Mouse (Mus musculus): ENCODE results near the gene 1600002K03Rik. TPM values are rescaled to one million over a fixed set of nuclear protein-coding genes. Genes with fewer than 3 reads are reported as not detected.

Gene 1600002K03Rik
- total RNA-seq (2021): 1 to 10 TPM; 7.0 to 7.4 TPM
- long read RNA-seq, experiment 1, partial matches to known transcripts: 0 of 1 reads
- long read RNA-seq, experiment 1, other reads (novel, unspliced or antisense): 0 of 1 reads
- long read RNA-seq, experiment 2, partial matches to known transcripts: 0 of 3 reads
- long read RNA-seq, experiment 2, other reads (novel, unspliced or antisense): 0 of 3 reads

GRCm38 (mm10) chr10:80172527-80173292 is at the start of gene 1600002K03Rik:
Gene 1600002K03Rik, plus strand, starts transcription at chr10:80172944.
- TF ChIP-seq CTCF (conservative IDR thresholded peaks at IDR 0.05): no peak
- H3K4me3 ChIP-seq: peak within 1 kb of the TSS; percentile 86
- H3K27ac ChIP-seq: peak within 1 kb of the TSS; percentile 92
- DNase-seq (ENCODE audit: low spot score in 2 of 2): peak; percentile 84 to 91

GRCm38 (mm10) chr10:80123932-80124562 is 48.7 kb upstream of the 1600002K03Rik start:
- no peak for TF ChIP-seq CTCF (conservative IDR thresholded peaks at IDR 0.05)
- H3K27ac ChIP-seq: no peak overlapping the region
- no peak overlapping the region for H3K4me3 ChIP-seq
- no peak for DNase-seq (ENCODE audit: low spot score in 2 of 2)

- DNase-seq (ENCODE audit: low spot score in 2 of 2): no peak
- peak overlapping the region; percentile 7; the same call in 1 of the 2 replicates for H3K27ac ChIP-seq
- no peak for TF ChIP-seq CTCF (conservative IDR thresholded peaks at IDR 0.05)
- H3K4me3 ChIP-seq: no peak overlapping the region
Measured at GRCm38 (mm10) chr10:80127920-80128319, 44.8 kb upstream of the 1600002K03Rik start.

- TF ChIP-seq CTCF (conservative IDR thresholded peaks at IDR 0.05): no peak
- Histone ChIP-seq H3K4me3 (no peak overlapping the region), H3K27ac (peak overlapping the region; percentile 8; the same call in 1 of the 2 replicates)
- DNase-seq (ENCODE audit: low spot score in 2 of 2): no peak
Measured at GRCm38 (mm10) chr10:80129846-80130245, 42.9 kb upstream of the 1600002K03Rik start.

GRCm38 (mm10) chr10:80130403-80131031 is 42.2 kb upstream of the 1600002K03Rik start:
- peak overlapping the region; percentile 8; the same call in 1 of the 2 replicates for H3K27ac ChIP-seq

GRCm38 (mm10) chr10:80131316-80131951 is 41.3 kb upstream of the 1600002K03Rik start:
- Histone ChIP-seq H3K27ac (peak overlapping the region; percentile 61), H3K4me3 (no peak overlapping the region)
- TF ChIP-seq CTCF (conservative IDR thresholded peaks at IDR 0.05): no peak

More at GRCm38 (mm10) chr10:80130403-80131031, 42.2 kb upstream of the 1600002K03Rik start:
- no peak for DNase-seq (ENCODE audit: low spot score in 2 of 2)
- TF ChIP-seq CTCF (conservative IDR thresholded peaks at IDR 0.05): no peak
- no peak overlapping the region for H3K4me3 ChIP-seq

GRCm38 (mm10) chr10:80131952-80132350 is 40.8 kb upstream of the 1600002K03Rik start:
- H3K27ac ChIP-seq: peak overlapping the region; percentile 61
- no peak for TF ChIP-seq CTCF (conservative IDR thresholded peaks at IDR 0.05)
- no peak for DNase-seq (ENCODE audit: low spot score in 2 of 2)
- H3K4me3 ChIP-seq: no peak overlapping the region

More at GRCm38 (mm10) chr10:80131316-80131951, 41.3 kb upstream of the 1600002K03Rik start:
- peak in 1 of 2 experiments; percentile 78 for DNase-seq (ENCODE audit: low spot score in 2 of 2)

- peak overlapping the region; percentile 61 for H3K27ac ChIP-seq
- TF ChIP-seq CTCF (conservative IDR thresholded peaks at IDR 0.05): peak; percentile 45
- no peak overlapping the region for H3K4me3 ChIP-seq
- DNase-seq (ENCODE audit: low spot score in 2 of 2): no peak
Measured at GRCm38 (mm10) chr10:80133226-80133849, 39.4 kb upstream of the 1600002K03Rik start.

GRCm38 (mm10) chr10:80134421-80134820 is 38.3 kb upstream of the 1600002K03Rik start:
- no peak for TF ChIP-seq CTCF (conservative IDR thresholded peaks at IDR 0.05)
- no peak for DNase-seq (ENCODE audit: low spot score in 2 of 2)

GRCm38 (mm10) chr10:80135161-80135560 is 37.6 kb upstream of the 1600002K03Rik start:
- peak overlapping the region; percentile 18; the same call in 1 of the 2 replicates for H3K27ac ChIP-seq
- no peak for DNase-seq (ENCODE audit: low spot score in 2 of 2)
- no peak for TF ChIP-seq CTCF (conservative IDR thresholded peaks at IDR 0.05)
- H3K4me3 ChIP-seq: no peak overlapping the region

More at GRCm38 (mm10) chr10:80134421-80134820, 38.3 kb upstream of the 1600002K03Rik start:
- Histone ChIP-seq H3K4me3 (no peak overlapping the region), H3K27ac (peak overlapping the region; percentile 61; the same call in 1 of the 2 replicates)

- H3K4me3 ChIP-seq: no peak overlapping the region
- no peak for DNase-seq (ENCODE audit: low spot score in 2 of 2)
- TF ChIP-seq CTCF (conservative IDR thresholded peaks at IDR 0.05): no peak
- H3K27ac ChIP-seq: peak overlapping the region; percentile 18; the same call in 1 of the 2 replicates
Measured at GRCm38 (mm10) chr10:80135641-80136040, 37.1 kb upstream of the 1600002K03Rik start.
